Mouse (Mus musculus) small intestine, adult 2 months (tissue): Measurements from ENCODE around the gene Chn2.

Source experiments
- CTCF ChIP-seq: fragments of 200-500 bp; IDR thresholded peaks from 2 replicates; pipeline ENCODE4 v1.5.1; 2012; ENCODE audit warnings: low read depth, mild to moderate bottlenecking, control low read depth, inconsistent platforms, low read length, moderate library complexity, mixed read lengths; ENCODE audit not compliant: insufficient replicate concordance, insufficient read length; ENCODE audit errors: extremely low read depth
- POLR2A ChIP-seq: fragments of 200-500 bp; IDR thresholded peaks from 2 replicates; pipeline ENCODE4 v1.6.1; 2012; ENCODE audit warnings: low read depth, mild to moderate bottlenecking, control low read depth, inconsistent platforms, low read length, moderate library complexity

DNA sequence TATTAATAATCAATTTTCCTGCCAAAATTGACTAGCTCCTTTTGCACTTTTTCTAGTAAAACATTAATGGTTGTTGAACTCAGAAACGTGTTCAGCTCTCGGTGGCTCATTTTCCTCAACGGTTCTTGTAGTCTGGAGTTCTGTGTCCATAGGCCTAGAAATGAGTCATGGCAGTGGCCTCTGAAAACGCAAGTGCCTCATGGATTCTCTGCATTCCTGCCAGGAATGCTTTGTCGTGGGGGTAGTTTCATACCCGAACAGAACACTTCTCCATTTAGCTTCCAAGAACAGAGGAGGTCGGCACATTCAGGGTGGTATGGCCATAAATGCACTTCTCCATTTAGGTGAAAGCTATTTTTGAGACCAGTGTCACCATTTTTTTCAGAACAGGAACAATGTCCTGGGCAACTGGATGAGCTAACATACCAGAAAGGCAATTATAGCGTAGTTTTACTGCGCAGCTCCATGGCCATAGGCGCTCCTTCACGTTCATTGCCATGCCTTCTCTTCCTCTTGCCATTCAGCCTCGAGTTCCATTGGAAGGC is 244.9 kb downstream of the Chn2 start:
- TF ChIP-seq CTCF: no peak
- no peak for TF ChIP-seq POLR2A
